Mouse (Mus musculus): Measurements from ENCODE around the gene Iffo1. TPM values are rescaled to one million over a fixed set of nuclear protein-coding genes. Genes with fewer than 3 reads are reported as not detected.

Gene Iffo1
- polyA plus RNA-seq, 1 experiment: 58.0 TPM

DNA sequence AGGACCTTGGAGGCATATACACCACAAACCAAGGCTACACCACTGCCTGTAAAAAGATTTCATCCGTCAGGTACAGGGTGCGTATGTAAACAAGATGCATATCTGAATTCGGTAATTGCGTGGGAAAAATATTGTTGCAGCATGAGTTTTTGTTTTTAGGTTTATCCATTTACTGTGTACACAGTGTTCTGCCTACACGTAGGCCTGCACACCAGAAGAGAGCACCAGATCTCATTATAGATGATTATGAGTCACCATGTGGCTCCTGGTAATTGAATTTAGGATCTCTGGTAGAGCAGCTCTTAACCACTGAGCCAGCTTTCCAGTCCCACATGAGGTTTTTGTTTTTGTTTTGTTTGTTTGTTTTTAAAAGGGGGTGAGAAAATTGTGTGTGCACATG lies 52.1 kb downstream of the Iffo1 start:
- 92% methylated on average over 5 of the region's 5 CpGs for WGBS

DNA sequence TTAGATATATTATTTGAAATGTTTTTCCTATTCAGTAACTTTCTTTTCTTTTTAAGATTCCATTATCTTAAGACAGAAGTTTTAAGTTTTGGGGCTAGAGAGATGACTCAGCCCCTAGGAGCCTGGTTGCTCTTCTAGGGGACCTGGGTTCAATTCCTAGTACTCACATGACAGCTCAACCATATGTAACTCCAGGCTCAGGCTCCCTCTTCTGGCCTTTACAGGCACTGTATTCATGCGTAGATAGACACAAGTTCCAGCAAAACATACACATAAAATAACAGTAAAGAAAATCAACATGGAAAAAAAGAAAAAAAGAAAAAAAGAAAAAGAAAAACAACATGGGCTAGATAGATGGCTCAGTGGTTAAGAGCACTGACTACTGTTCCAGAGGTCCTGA lies 65.4 kb downstream of the Iffo1 start:
- no peak overlapping the region for H3K27ac ChIP-seq (ENCODE audit: insufficient read depth, low read length)
- no peaks in the 10 kb centered on the region for H3K27me3 ChIP-seq (ENCODE audit: control insufficient read depth, insufficient read depth, low read length)
- H3K4me1 ChIP-seq (ENCODE audit: control insufficient read depth, insufficient read depth, insufficient read length): no peaks in the 10 kb centered on the region
- H3K36me3 ChIP-seq (ENCODE audit: control insufficient read depth, insufficient read depth, low read length): no peaks in the 10 kb centered on the region
- TF ChIP-seq CTCF (IDR thresholded peaks at IDR 0.05; ENCODE audit: extremely low read depth, insufficient read depth, insufficient read length, insufficient replicate concordance) (no peak), POLR2A (IDR thresholded peaks at IDR 0.05; ENCODE audit: low read depth, low read length) (no peak)
- no peak for DNase-seq (ENCODE audit: low read depth in 1 of 2, low spot score in 2 of 2)
- no peak overlapping the region for H3K4me3 ChIP-seq (ENCODE audit: extremely low read depth, insufficient read depth, insufficient read length)
- WGBS: 91% methylated on average over 1 of the region's 1 CpGs

More for the DNA sequence above, 52.1 kb downstream of the Iffo1 start:
- H3K4me1 ChIP-seq (ENCODE audit: control insufficient read depth, insufficient read depth, insufficient read length): peaks cover 2% of the 10 kb centered on the region; the same call in 1 of the 2 replicates
- H3K27me3 ChIP-seq (ENCODE audit: control insufficient read depth, insufficient read depth, low read length): no peaks in the 10 kb centered on the region
- no peak overlapping the region for H3K4me3 ChIP-seq (ENCODE audit: extremely low read depth, insufficient read depth, insufficient read length)
- H3K36me3 ChIP-seq (ENCODE audit: control insufficient read depth, insufficient read depth, low read length): peaks cover 4% of the 10 kb centered on the region; the same call in 1 of the 2 replicates
- no peak overlapping the region for H3K27ac ChIP-seq (ENCODE audit: insufficient read depth, low read length)
- no peak for TF ChIP-seq POLR2A (IDR thresholded peaks at IDR 0.05; ENCODE audit: low read depth, low read length)
- no peak for TF ChIP-seq CTCF (IDR thresholded peaks at IDR 0.05; ENCODE audit: extremely low read depth, insufficient read depth, insufficient read length, insufficient replicate concordance)
- no peak for DNase-seq (ENCODE audit: low read depth in 1 of 2, low spot score in 2 of 2)

Other genes starting within 250 kb of the Iffo1 start
- gene Lag3, start 233.5 kb upstream of the Iffo1 start, polyA plus RNA-seq (2012; rRNA removed): 10.9 and 18.2 TPM in 2 replicates
- 450 and 549 TPM in 2 replicates for gene Ptms, start 225.1 kb upstream of the Iffo1 start, polyA plus RNA-seq (2012; rRNA removed)
- 125 and 140 TPM in 2 replicates for gene Mlf2, start 213.9 kb upstream of the Iffo1 start, polyA plus RNA-seq (2012; rRNA removed)
- gene Cops7a, start 179.7 kb upstream of the Iffo1 start, polyA plus RNA-seq (2012; rRNA removed): 106 and 116 TPM in 2 replicates
- gene Pianp, start 148.5 kb upstream of the Iffo1 start, polyA plus RNA-seq (2012; rRNA removed): 3.4 and 5.4 TPM in 2 replicates
- 52.2 and 54.3 TPM in 2 replicates for gene Zfp384, start 136.1 kb upstream of the Iffo1 start, polyA plus RNA-seq (2012; rRNA removed)
- 31.8 and 36.2 TPM in 2 replicates for gene Ing4, start 105.5 kb upstream of the Iffo1 start, polyA plus RNA-seq (2012; rRNA removed)
- 34.4 and 35.8 TPM in 2 replicates for gene Acrbp, start 95.6 kb upstream of the Iffo1 start, polyA plus RNA-seq (2012; rRNA removed)
- gene Lpar5, start 77.3 kb upstream of the Iffo1 start, polyA plus RNA-seq (2012; rRNA removed): 62.1 and 64.3 TPM in 2 replicates
- gene Chd4, start 49.3 kb upstream of the Iffo1 start, polyA plus RNA-seq (2012; rRNA removed): 87.4 and 196 TPM in 2 replicates
- gene Nop2, start 13.3 kb upstream of the Iffo1 start, polyA plus RNA-seq (2012; rRNA removed): 14.0 and 16.2 TPM in 2 replicates
- 1,160 and 1,333 TPM in 2 replicates for gene Gapdh, start 21.2 kb downstream of the Iffo1 start, polyA plus RNA-seq (2012; rRNA removed)
- gene Ncapd2, start 46.5 kb downstream of the Iffo1 start, polyA plus RNA-seq (2012; rRNA removed): 84.6 and 110 TPM in 2 replicates
- 21.2 and 29.4 TPM in 2 replicates for gene Mrpl51, start 46.6 kb downstream of the Iffo1 start, polyA plus RNA-seq (2012; rRNA removed)
- gene Vamp1, start 70.3 kb downstream of the Iffo1 start, polyA plus RNA-seq (2012; rRNA removed): 41.7 and 46.8 TPM in 2 replicates
- gene Tapbpl, start 86.6 kb downstream of the Iffo1 start, polyA plus RNA-seq (2012; rRNA removed): 24.4 and 38.0 TPM in 2 replicates
- gene Cd27, start 91.8 kb downstream of the Iffo1 start, polyA plus RNA-seq (2012; rRNA removed): 87.3 and 98.7 TPM in 2 replicates
- not detected in 2 replicates for gene Tuba3a, start 140.8 kb downstream of the Iffo1 start, polyA plus RNA-seq (2012; rRNA removed)
- gene Ltbr, start 168.6 kb downstream of the Iffo1 start, polyA plus RNA-seq (2012; rRNA removed): 22.8 and 24.5 TPM in 2 replicates
- 1.5 and 2.1 TPM in 2 replicates for gene Scnn1a, start 175.4 kb downstream of the Iffo1 start, polyA plus RNA-seq (2012; rRNA removed)
- 51.3 and 63.7 TPM in 2 replicates for gene Tnfrsf1a, start 204.1 kb downstream of the Iffo1 start, polyA plus RNA-seq (2012; rRNA removed)
- not detected in 2 replicates for gene Plekhg6, start 235.6 kb downstream of the Iffo1 start, polyA plus RNA-seq (2012; rRNA removed)

Measured in spleen, adult 2 months (tissue).